Mouse (Mus musculus) CD4-positive naive resting alpha-beta T cell, adult 57 days (primary cell): ENCODE results near the gene Prkaa2. TPM values are rescaled to one million over a fixed set of nuclear protein-coding genes. Genes with fewer than 3 reads are reported as not detected.

Experiments used
- total RNA-seq: library from RNA; stranded (reverse); gene quantifications from one replicate; pipeline ENCODE4 v1.2.4, GENCODE M21; 2023

Prkaa2 gene
- total RNA-seq = not detected

GRCm38 (mm10) chr4:105109199-105109989, at the start of gene Prkaa2:
TSS of gene Prkaa2 (minus strand) at chr4:105109890.

GRCm38 (mm10) chr4:105157276-105158168, 47.8 kb upstream of the Prkaa2 start, which contains the start of gene Plpp3:
TSS of gene Plpp3 (plus strand) at chr4:105157347.

Other genes with a start within 250 kb of the Prkaa2 start
- gene C8a, start 233.5 kb downstream of the Prkaa2 start, total RNA-seq = not detected
- not detected for gene Fyb2, start 196.4 kb downstream of the Prkaa2 start, total RNA-seq
- gene Plpp3, start 47.5 kb upstream of the Prkaa2 start, total RNA-seq = 1.0 TPM